Comparison of ENCODE assay signal across 15 mouse cellular contexts in genomic region chr15:95428003-95428663, GRCm38 (mm10).
A peak's percentile ranks its signal among the peaks of the same experiment; 100 is the strongest.
DNase-seq lines count a peak whose midpoint lies in the region; ATAC-seq and TF ChIP-seq lines count a peak whose summit lies in the region.
"Had no signal": no experiment of that assay in that cellular context is flagged by ENCODE, and none has a peak within 500 bp of the region (broad histone marks: within the 10 kb centered on the region; RNA-seq: fewer than 3 reads in every experiment).

No protein-coding gene starts in this region.

- H3K4me1 ChIP-seq in forebrain, postnatal 0 days (ENCODE audit: insufficient read depth): 0 out of 2 replicates have a peak, but pooled peaks cover 1% of the 10 kb centered on the region
- peaks cover 36% of the 10 kb centered on the region for H3K4me1 ChIP-seq in midbrain, embryonic 13.5 days (replicated peaks)
- H3K4me1 ChIP-seq: liver, embryonic 13.5 days had no signal

- peak; percentile 53; the same call in 1 of the 2 replicates for ATAC-seq in forebrain, postnatal 0 days
- ATAC-seq in midbrain, embryonic 13.5 days: no peak
- ATAC-seq: inflammation-experienced regulatory T-cells, adult 6 months had no signal

- 12% methylated on average over 7 of the region's 7 CpGs for WGBS in forebrain, postnatal 0 days
- 41% methylated on average over 7 of the region's 7 CpGs for WGBS in midbrain, embryonic 13.5 days

- no peak overlapping the region for H3K9ac ChIP-seq in forebrain, postnatal 0 days
- H3K9ac ChIP-seq in midbrain, embryonic 13.5 days (replicated peaks): no peak overlapping the region
- H3K9ac ChIP-seq: liver, embryonic 13.5 days had no signal

- H3K9me3 ChIP-seq in forebrain, postnatal 0 days (ENCODE audit: low read length): no peaks in the 10 kb centered on the region
- no peaks in the 10 kb centered on the region for H3K9me3 ChIP-seq in midbrain, embryonic 13.5 days
- H3K9me3 ChIP-seq: liver, embryonic 13.5 days had no signal

- H3K27ac ChIP-seq in forebrain, postnatal 0 days (ENCODE audit: low read depth, low read length): peak overlapping the region; percentile 36; the same call in 1 of the 2 replicates
- H3K27ac ChIP-seq in midbrain, embryonic 13.5 days: peak overlapping the region; percentile 67
- H3K27ac ChIP-seq: liver, embryonic 13.5 days had no signal

- no peaks in the 10 kb centered on the region for H3K27me3 ChIP-seq in forebrain, postnatal 0 days (ENCODE audit: insufficient read depth, low read length)
- H3K27me3 ChIP-seq in midbrain, embryonic 13.5 days: no peaks in the 10 kb centered on the region
- H3K27me3 ChIP-seq: liver, embryonic 13.5 days had no signal

- no peak for TF ChIP-seq POLR2A in brain, embryonic 14.5 days (IDR thresholded peaks at IDR 0.05; ENCODE audit: borderline replicate concordance, extremely low read depth, insufficient read depth, insufficient read length, poor library complexity, severe bottlenecking)

- no peak overlapping the region for H3K4me3 ChIP-seq in forebrain, postnatal 0 days (ENCODE audit: low read depth, low read length)
- no peak overlapping the region for H3K4me3 ChIP-seq in midbrain, embryonic 13.5 days (replicated peaks)
- H3K4me3 ChIP-seq: left cerebral cortex, adult 2 months; liver, embryonic 13.5 days had no signal

- peak; percentile 46 for DNase-seq in Muller cell, postnatal 12 days (ENCODE audit: inconsistent ontology term)
- peak; percentile 87 for DNase-seq in brain, embryonic 14.5 days (ENCODE audit: low read depth)
- peak; percentile 44 for DNase-seq in forebrain, postnatal 0 days
- DNase-seq in B cell, adult 2 months: no peak
- DNase-seq in urinary bladder, postnatal 36 days (ENCODE audit: low spot score in 2 of 2): no peak
- DNase-seq in cerebellum, postnatal 36 days: no peak
- DNase-seq: adrenal gland, adult 8-10 months; cerebellum, adult 11-12 months; kidney, postnatal 36 days; liver, embryonic 13.5 days; lung, postnatal 14 days; spleen, adult 18-20 months had no signal

- no peak for TF ChIP-seq CTCF in brain, embryonic 14.5 days (IDR thresholded peaks at IDR 0.05; ENCODE audit: borderline replicate concordance, extremely low read depth, insufficient read depth, insufficient read length)
- TF ChIP-seq CTCF in forebrain, postnatal 0 days (IDR thresholded peaks at IDR 0.05; ENCODE audit: low read depth): no peak

- H3K36me3 ChIP-seq in forebrain, postnatal 0 days (ENCODE audit: insufficient read depth): peaks cover 18% of the 10 kb centered on the region; the same call in 1 of the 2 replicates
- H3K36me3 ChIP-seq in midbrain, embryonic 13.5 days: 0 out of 2 replicates have a peak, but pooled peaks cover 3% of the 10 kb centered on the region
- H3K36me3 ChIP-seq: liver, embryonic 13.5 days had no signal

- no peak overlapping the region for H3K4me2 ChIP-seq in forebrain, postnatal 0 days (ENCODE audit: low read depth)
- no peak overlapping the region for H3K4me2 ChIP-seq in midbrain, embryonic 13.5 days (replicated peaks)
- H3K4me2 ChIP-seq: liver, embryonic 13.5 days had no signal

Comparison
In these comparisons a context has a peak if more than half of its experiments do, and no peak if none do; other contexts are left out.
1. DNase-seq: peak in Muller cell, postnatal 12 days (single experiment), brain, embryonic 14.5 days (single experiment) and forebrain, postnatal 0 days (single experiment); none in B cell, adult 2 months (0 of 2), urinary bladder, postnatal 36 days (0 of 2) and cerebellum, postnatal 36 days (0 of 2).